Mouse (Mus musculus): ENCODE results near the gene Ugt1a9.

DNA sequence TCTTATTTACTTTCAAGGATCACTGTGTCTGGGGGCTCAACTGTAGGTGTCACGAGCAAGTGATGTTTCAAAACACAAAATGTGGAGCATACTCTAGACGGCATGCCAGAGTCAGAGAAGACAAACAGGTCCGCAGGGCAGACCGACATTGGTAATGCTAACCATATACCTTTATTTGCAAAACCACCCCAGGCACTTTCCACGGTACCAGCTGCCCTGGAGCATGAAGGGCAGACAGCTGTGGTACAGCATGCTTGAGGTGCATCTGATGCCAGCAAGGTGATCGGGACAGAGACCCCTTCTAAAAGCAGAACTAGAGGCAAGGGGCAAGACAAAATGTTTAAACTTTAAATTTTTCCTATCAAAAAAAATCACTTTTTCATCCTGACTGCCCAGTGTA is 192.4 kb downstream of the Ugt1a9 start:
- TF ChIP-seq POLR2A (IDR thresholded peaks at IDR 0.05; ENCODE audit: extremely low read depth, insufficient read depth, low read length), result no peak
- no peak for TF ChIP-seq CTCF (IDR thresholded peaks at IDR 0.05; ENCODE audit: extremely low read depth, insufficient read depth, low read length)

Data from cortical plate, adult 2 months (tissue).